Mouse (Mus musculus) midbrain, embryonic 14.5 days (tissue): ENCODE results near the gene Ints7. TPM values are rescaled to one million over a fixed set of nuclear protein-coding genes. Genes with fewer than 3 reads are reported as not detected.

Source experiments
- ATAC-seq: fragments of 200-750 bp; cut with Nextera tagmentation; 2 replicates; pipeline ENCODE4 v1.8.0; 2017; ENCODE audit warnings: moderate number of reproducible peaks, moderate library complexity; ENCODE audit not compliant: low FRiP score, low TSS enrichment
- DNase-seq: peaks from one replicate; pipeline ENCODE4 v3.0.0-alpha.2; 2015
- H3K27ac ChIP-seq: fragments of 300-500 bp; sonication (generic); replicated peaks from 2 replicates; pipeline ENCODE4 v1.5.1; 2014; ENCODE audit warnings: mild to moderate bottlenecking, low read depth, low read length, moderate library complexity
- H3K27me3 ChIP-seq: fragments of 300-500 bp; sonication (generic); 2 replicates; pipeline ENCODE4 v1.6.1; 2014; ENCODE audit warnings: low read length, control low read depth, mixed read lengths; ENCODE audit not compliant: control insufficient read depth, insufficient read depth
- H3K36me3 ChIP-seq: fragments of 300-500 bp; sonication (generic); 2 replicates; pipeline ENCODE4 v1.6.1; 2014; ENCODE audit warnings: low read length, control low read depth; ENCODE audit not compliant: control insufficient read depth, insufficient read depth
- H3K4me1 ChIP-seq: fragments of 300-500 bp; sonication (generic); 2 replicates; pipeline ENCODE4 v1.6.1; 2014; ENCODE audit warnings: mild to moderate bottlenecking, antibody characterized with exemption, low read length, control low read depth; ENCODE audit not compliant: control insufficient read depth, insufficient read depth
- H3K4me2 ChIP-seq: fragments of 300-500 bp; sonication (generic); 2 replicates; pipeline ENCODE4 v1.6.1; 2014; ENCODE audit warnings: mild to moderate bottlenecking, low read length, moderate library complexity
- H3K4me3 ChIP-seq: fragments of 300-500 bp; sonication (generic); replicated peaks from 2 replicates; pipeline ENCODE4 v1.5.1; 2014; ENCODE audit warnings: low read depth, low read length
- H3K9ac ChIP-seq: fragments of 300-500 bp; sonication (generic); replicated peaks from 2 replicates; pipeline ENCODE4 v1.6.1; 2014; ENCODE audit warnings: mild to moderate bottlenecking, low read length, moderate library complexity
- H3K9me3 ChIP-seq: fragments of 300-500 bp; sonication (generic); 2 replicates; pipeline ENCODE4 v1.6.1; 2016; ENCODE audit warnings: low read length, control low read depth, mixed read lengths; ENCODE audit not compliant: control insufficient read depth
- WGBS: fragments of 180-500 bp; shearing (Covaris S2); extraction: QIAGEN DNeasy Blood & Tissue Kit; methylation state at CpG from one replicate; pipeline ENCODE4 v1.1.7; 2014; 5-methylcytosine and 5-hydroxymethylcytosine counted together
- polyA plus RNA-seq: library from polyadenylated mRNA; unstranded; fragments of >200 nt; fragmentation: Nextera tagmentation; extraction: Ambion mirVana; gene quantifications from 2 replicates; pipeline ENCODE4 v1.2.1, GENCODE M21; 2014

Gene Ints7
- polyA plus RNA-seq, 1 experiment from 2014 or later: 43.6 TPM

GRCm38 (mm10) chr1:191668030-191668429 lies 92.6 kb downstream of the Ints7 start:
- no peaks in the 10 kb centered on the region for H3K4me1 ChIP-seq
- no peaks in the 10 kb centered on the region for H3K36me3 ChIP-seq
- ATAC-seq: no peak
- H3K4me3 ChIP-seq: no peak overlapping the region
- H3K27me3 ChIP-seq: no peaks in the 10 kb centered on the region
- H3K4me2 ChIP-seq: no peak overlapping the region
- no peak for DNase-seq
- H3K9ac ChIP-seq: no peak overlapping the region
- WGBS: 88% methylated on average over 9 of the region's 9 CpGs
- no peak overlapping the region for H3K27ac ChIP-seq
- H3K9me3 ChIP-seq: no peaks in the 10 kb centered on the region

Other genes with a start within 250 kb of the Ints7 start
- gene Tmem206, start 249.7 kb upstream of the Ints7 start, polyA plus RNA-seq: 41.1 and 47.1 TPM in 2 replicates
- gene Ppp2r5a, start 172.4 kb upstream of the Ints7 start, polyA plus RNA-seq: 8.5 TPM in 2 replicates
- gene Dtl, start 92 bp upstream of the Ints7 start, polyA plus RNA-seq: 4.8 and 10.4 TPM in 2 replicates
- gene Lpgat1, start 142.2 kb downstream of the Ints7 start, polyA plus RNA-seq: 51.6 and 55.8 TPM in 2 replicates
- gene Nek2, start 245.8 kb downstream of the Ints7 start, polyA plus RNA-seq: 3.3 and 10.5 TPM in 2 replicates